Mouse (Mus musculus): ENCODE results near the gene Exoc3. TPM values are rescaled to one million over a fixed set of nuclear protein-coding genes. Genes with fewer than 3 reads are reported as not detected.

Gene Exoc3
- polyA plus RNA-seq, 2 experiments, result 10.4 to 31.0 TPM

DNA sequence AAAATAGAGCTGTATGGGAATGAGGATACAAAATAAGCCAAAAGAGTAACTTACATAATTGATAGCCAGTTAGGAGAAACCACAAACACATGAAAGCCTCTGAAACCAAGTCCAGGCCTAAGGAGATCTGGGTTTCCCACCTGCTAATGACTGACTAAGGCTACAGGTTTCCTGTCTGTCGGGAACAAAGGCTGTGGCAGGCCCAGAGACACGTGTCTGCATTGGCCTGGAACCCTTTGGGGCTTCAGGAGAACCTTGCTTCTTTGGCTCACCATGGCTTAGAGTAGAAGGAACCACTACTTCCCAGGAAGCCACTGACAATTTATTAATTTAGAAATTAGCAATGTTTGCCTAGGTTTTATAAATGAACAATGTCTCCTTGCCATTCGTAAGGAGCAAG is 65.2 kb downstream of the Exoc3 start:
- no peak for ATAC-seq (ENCODE audit: insufficient read depth)

GRCm38 (mm10) chr13:74140793-74141192 is 67.7 kb downstream of the Exoc3 start:
- DNase-seq (ENCODE audit: low read depth in 3 of 3, low spot score in 3 of 3) (no peak), ATAC-seq (ENCODE audit: insufficient read depth) (no peak)
- no peaks in the 10 kb centered on the region for H3K4me1 ChIP-seq (replicated peaks; ENCODE audit: control insufficient read depth in 2 of 2, insufficient read depth in 2 of 2, low read length in 1 of 2)
- no peaks in the 10 kb centered on the region for H3K9me3 ChIP-seq (ENCODE audit: control insufficient read depth, low read length)
- 72% methylated on average over 6 of the region's 6 CpGs for WGBS (ENCODE audit: insufficient replicate concordance)
- TF ChIP-seq EP300 (IDR thresholded peaks at IDR 0.05; ENCODE audit: low read depth), result no peak
- TF ChIP-seq CTCF (IDR thresholded peaks at IDR 0.05; ENCODE audit: low read depth), result no peak
- no peak overlapping the region for H3K4me2 ChIP-seq (ENCODE audit: low read depth)
- no peak overlapping the region for H3K9ac ChIP-seq (replicated peaks)
- H3K27me3 ChIP-seq (ENCODE audit: control insufficient read depth, insufficient read depth, low read length), result no peaks in the 10 kb centered on the region
- H3K27ac ChIP-seq, result no peak overlapping the region
- no peaks in the 10 kb centered on the region for H3K36me3 ChIP-seq (replicated peaks; ENCODE audit: control insufficient read depth, insufficient read depth, low read depth)
- no peak overlapping the region for H3K4me3 ChIP-seq (ENCODE audit: insufficient read depth in 1 of 2, low read depth in 2 of 2, low read length in 2 of 2)

More for the DNA sequence above, 65.2 kb downstream of the Exoc3 start:
- DNase-seq (ENCODE audit: low read depth in 3 of 3, low spot score in 3 of 3), result no peak
- no peak overlapping the region for H3K27ac ChIP-seq
- no peaks in the 10 kb centered on the region for H3K27me3 ChIP-seq (ENCODE audit: control insufficient read depth, insufficient read depth, low read length)
- peaks cover 0 to 3% of the 10 kb centered on the region in 2 experiments; a peak in 1 of 4 replicates for H3K4me1 ChIP-seq (replicated peaks; ENCODE audit: control insufficient read depth in 2 of 2, insufficient read depth in 2 of 2, low read length in 1 of 2)
- no peaks in the 10 kb centered on the region for H3K36me3 ChIP-seq (replicated peaks; ENCODE audit: control insufficient read depth, insufficient read depth, low read depth)
- WGBS (ENCODE audit: insufficient replicate concordance), result 42% methylated on average over 3 of the region's 3 CpGs
- no peak overlapping the region for H3K4me2 ChIP-seq (ENCODE audit: low read depth)
- no peak overlapping the region for H3K4me3 ChIP-seq (ENCODE audit: insufficient read depth in 1 of 2, low read depth in 2 of 2, low read length in 2 of 2)
- H3K9me3 ChIP-seq (ENCODE audit: control insufficient read depth, low read length), result no peaks in the 10 kb centered on the region
- no peak for TF ChIP-seq EP300 (IDR thresholded peaks at IDR 0.05; ENCODE audit: low read depth)
- no peak for TF ChIP-seq CTCF (IDR thresholded peaks at IDR 0.05; ENCODE audit: low read depth)
- H3K9ac ChIP-seq (replicated peaks), result no peak overlapping the region

GRCm38 (mm10) chr13:74138906-74139647 is 69.5 kb downstream of the Exoc3 start:
- H3K4me3 ChIP-seq (ENCODE audit: insufficient read depth in 1 of 2, low read depth in 2 of 2, low read length in 2 of 2), result no peak overlapping the region
- no peaks in the 10 kb centered on the region for H3K36me3 ChIP-seq (replicated peaks; ENCODE audit: control insufficient read depth, insufficient read depth, low read depth)
- no peak overlapping the region for H3K27ac ChIP-seq
- H3K9ac ChIP-seq (replicated peaks), result no peak overlapping the region
- no peaks in the 10 kb centered on the region for H3K4me1 ChIP-seq (replicated peaks; ENCODE audit: control insufficient read depth in 2 of 2, insufficient read depth in 2 of 2, low read length in 1 of 2)
- no peak overlapping the region for H3K4me2 ChIP-seq (ENCODE audit: low read depth)
- no peaks in the 10 kb centered on the region for H3K9me3 ChIP-seq (ENCODE audit: control insufficient read depth, low read length)
- H3K27me3 ChIP-seq (ENCODE audit: control insufficient read depth, insufficient read depth, low read length), result no peaks in the 10 kb centered on the region
- no peak for DNase-seq (ENCODE audit: low read depth in 3 of 3, low spot score in 3 of 3)
- WGBS (ENCODE audit: insufficient replicate concordance), result 58% methylated on average over 7 of the region's 7 CpGs
- no peak for ATAC-seq (ENCODE audit: insufficient read depth)
- TF ChIP-seq CTCF (IDR thresholded peaks at IDR 0.05; ENCODE audit: low read depth) (no peak), EP300 (IDR thresholded peaks at IDR 0.05; ENCODE audit: low read depth) (no peak)

- Histone ChIP-seq H3K9me3 (ENCODE audit: control insufficient read depth, low read length) (no peaks in the 10 kb centered on the region), H3K4me2 (ENCODE audit: low read depth) (no peak overlapping the region), H3K4me1 (replicated peaks; ENCODE audit: control insufficient read depth in 2 of 2, insufficient read depth in 2 of 2, low read length in 1 of 2) (no peaks in the 10 kb centered on the region), H3K9ac (replicated peaks) (no peak overlapping the region), H3K4me3 (ENCODE audit: insufficient read depth in 1 of 2, low read depth in 2 of 2, low read length in 2 of 2) (no peak overlapping the region), H3K27ac (no peak overlapping the region), H3K27me3 (ENCODE audit: control insufficient read depth, insufficient read depth, low read length) (no peaks in the 10 kb centered on the region), H3K36me3 (replicated peaks; ENCODE audit: control insufficient read depth, insufficient read depth, low read depth) (no peaks in the 10 kb centered on the region)
- WGBS (ENCODE audit: insufficient replicate concordance), result 80% methylated on average over 6 of the region's 6 CpGs
- DNase-seq (ENCODE audit: low read depth in 3 of 3, low spot score in 3 of 3), result no peak
- TF ChIP-seq EP300 (IDR thresholded peaks at IDR 0.05; ENCODE audit: low read depth) (no peak), CTCF (IDR thresholded peaks at IDR 0.05; ENCODE audit: low read depth) (no peak)
- no peak for ATAC-seq (ENCODE audit: insufficient read depth)
Measured at GRCm38 (mm10) chr13:74129909-74130308, 78.6 kb downstream of the Exoc3 start.

- no peak overlapping the region for H3K27ac ChIP-seq
- peaks cover 2% of the 10 kb centered on the region; the same call in 1 of the 2 replicates for H3K27me3 ChIP-seq (ENCODE audit: control insufficient read depth, insufficient read depth, low read length)
- no peak overlapping the region for H3K4me2 ChIP-seq (ENCODE audit: low read depth)
- H3K9ac ChIP-seq (replicated peaks), result no peak overlapping the region
- ATAC-seq (ENCODE audit: insufficient read depth) (no peak), DNase-seq (ENCODE audit: low read depth in 3 of 3, low spot score in 3 of 3) (no peak)
- TF ChIP-seq EP300 (IDR thresholded peaks at IDR 0.05; ENCODE audit: low read depth) (no peak), CTCF (IDR thresholded peaks at IDR 0.05; ENCODE audit: low read depth) (no peak)
- WGBS (ENCODE audit: insufficient replicate concordance), result 74% methylated on average over 7 of the region's 7 CpGs
- no peaks in the 10 kb centered on the region for H3K4me1 ChIP-seq (replicated peaks; ENCODE audit: control insufficient read depth in 2 of 2, insufficient read depth in 2 of 2, low read length in 1 of 2)
- no peak overlapping the region for H3K4me3 ChIP-seq (ENCODE audit: insufficient read depth in 1 of 2, low read depth in 2 of 2, low read length in 2 of 2)
- H3K9me3 ChIP-seq (ENCODE audit: control insufficient read depth, low read length), result no peaks in the 10 kb centered on the region
- H3K36me3 ChIP-seq (replicated peaks; ENCODE audit: control insufficient read depth, insufficient read depth, low read depth), result no peaks in the 10 kb centered on the region
Measured at GRCm38 (mm10) chr13:74127571-74127970, 81.0 kb downstream of the Exoc3 start.
